Mouse (Mus musculus) spleen, adult 2 months (tissue): ENCODE results near the gene Mn1.

Experiments used
- CTCF ChIP-seq: fragments of 200-500 bp; IDR thresholded peaks from 2 replicates; pipeline ENCODE4 v1.5.1; 2011; ENCODE audit warnings: mild to moderate bottlenecking, inconsistent platforms; ENCODE audit not compliant: insufficient read depth, insufficient read length, insufficient replicate concordance; ENCODE audit errors: extremely low read depth
- POLR2A ChIP-seq: fragments of 200-500 bp; IDR thresholded peaks from 2 replicates; pipeline ENCODE4 v1.6.1; 2011; ENCODE audit warnings: low read depth, low read length, inconsistent platforms

DNA sequence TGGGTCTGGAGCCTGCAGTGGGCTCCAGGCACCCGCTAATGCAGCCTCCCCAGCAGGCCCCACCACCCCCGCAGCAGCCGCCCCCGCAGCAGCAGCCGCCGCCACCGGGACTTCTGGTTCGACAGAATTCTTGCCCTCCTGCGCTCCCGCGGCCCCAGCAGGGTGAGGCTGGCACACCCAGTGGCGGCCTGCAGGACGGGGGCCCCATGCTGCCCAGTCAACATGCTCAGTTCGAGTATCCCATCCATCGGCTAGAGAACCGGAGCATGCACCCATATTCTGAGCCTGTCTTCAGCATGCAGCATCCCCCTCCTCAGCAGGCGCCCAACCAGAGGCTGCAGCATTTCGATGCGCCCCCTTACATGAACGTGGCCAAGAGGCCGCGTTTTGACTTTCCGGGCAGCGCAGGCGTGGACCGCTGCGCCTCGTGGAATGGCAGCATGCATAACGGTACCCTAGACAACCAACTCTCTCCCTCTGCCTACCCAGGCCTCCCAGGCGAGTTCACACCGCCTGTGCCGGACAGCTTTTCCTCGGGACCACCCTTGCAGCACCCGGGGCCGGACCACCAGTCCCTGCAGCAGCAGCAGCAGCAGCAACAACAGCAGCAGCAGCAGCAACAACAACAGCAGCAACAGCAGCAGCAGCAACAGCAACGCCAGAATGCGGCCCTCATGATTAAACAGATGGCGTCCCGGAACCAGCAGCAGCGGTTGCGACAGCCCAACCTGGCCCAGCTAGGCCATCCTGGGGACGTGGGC is 2.1 kb downstream of the Mn1 start:
- TF ChIP-seq POLR2A (no peak), CTCF (no peak)
